Mouse (Mus musculus) CD4-positive naive resting alpha-beta T cell, adult 57 days (primary cell): ENCODE results near the gene Atp6v0a2. TPM values are rescaled to one million over a fixed set of nuclear protein-coding genes. Genes with fewer than 3 reads are reported as not detected.

Experiments
- total RNA-seq: library from RNA; stranded (reverse); gene quantifications from one replicate; pipeline ENCODE4 v1.2.4, GENCODE M21; 2023

Gene Atp6v0a2
- total RNA-seq = 64.8 TPM

DNA sequence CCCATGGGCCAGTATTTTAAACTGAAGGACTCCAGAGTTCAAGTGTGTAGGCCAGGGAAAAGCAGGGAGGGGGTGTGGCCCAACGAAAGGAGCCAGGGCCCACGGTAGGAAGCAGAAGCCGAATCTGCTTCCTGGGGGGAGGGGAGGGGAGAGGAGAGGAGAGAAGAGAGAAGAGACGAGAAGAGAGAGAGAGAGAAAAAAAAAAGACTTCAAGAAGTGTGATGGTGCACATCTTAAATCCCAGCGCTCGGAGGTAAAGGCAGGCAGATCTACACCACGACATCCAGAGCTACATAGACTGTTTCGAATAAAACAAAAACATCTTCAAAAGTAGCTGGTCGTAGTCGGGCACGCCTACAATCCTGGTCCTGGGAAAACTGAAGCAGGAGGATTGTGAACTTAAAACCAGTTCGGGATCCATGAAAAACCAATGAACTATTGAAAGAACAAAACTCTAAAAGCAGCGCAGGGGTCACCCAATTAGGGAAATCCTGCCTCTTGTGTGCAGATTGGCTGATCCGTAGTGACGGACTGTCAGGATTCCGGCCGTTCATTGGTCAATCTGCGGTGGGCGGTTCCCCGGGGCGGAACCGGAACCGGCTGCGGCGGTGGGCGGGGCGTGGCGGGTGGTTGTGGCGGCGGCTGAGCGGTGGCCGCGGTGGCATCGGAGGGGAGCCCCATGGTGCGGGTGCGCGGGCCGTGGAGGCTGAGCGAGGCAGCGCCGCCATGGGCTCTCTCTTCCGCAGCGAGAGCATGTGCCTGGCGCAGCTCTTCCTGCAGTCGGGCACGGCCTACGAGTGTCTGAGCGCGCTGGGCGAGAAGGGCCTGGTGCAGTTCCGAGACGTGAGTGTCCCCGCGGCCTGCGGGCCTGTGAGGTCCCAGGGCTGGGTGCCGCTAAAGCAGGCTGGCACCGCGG lies at the start of gene Atp6v0a2:
Gene Atp6v0a2 (plus strand): TSS at position 129 of the 916 bp plus-strand sequence.

DNA sequence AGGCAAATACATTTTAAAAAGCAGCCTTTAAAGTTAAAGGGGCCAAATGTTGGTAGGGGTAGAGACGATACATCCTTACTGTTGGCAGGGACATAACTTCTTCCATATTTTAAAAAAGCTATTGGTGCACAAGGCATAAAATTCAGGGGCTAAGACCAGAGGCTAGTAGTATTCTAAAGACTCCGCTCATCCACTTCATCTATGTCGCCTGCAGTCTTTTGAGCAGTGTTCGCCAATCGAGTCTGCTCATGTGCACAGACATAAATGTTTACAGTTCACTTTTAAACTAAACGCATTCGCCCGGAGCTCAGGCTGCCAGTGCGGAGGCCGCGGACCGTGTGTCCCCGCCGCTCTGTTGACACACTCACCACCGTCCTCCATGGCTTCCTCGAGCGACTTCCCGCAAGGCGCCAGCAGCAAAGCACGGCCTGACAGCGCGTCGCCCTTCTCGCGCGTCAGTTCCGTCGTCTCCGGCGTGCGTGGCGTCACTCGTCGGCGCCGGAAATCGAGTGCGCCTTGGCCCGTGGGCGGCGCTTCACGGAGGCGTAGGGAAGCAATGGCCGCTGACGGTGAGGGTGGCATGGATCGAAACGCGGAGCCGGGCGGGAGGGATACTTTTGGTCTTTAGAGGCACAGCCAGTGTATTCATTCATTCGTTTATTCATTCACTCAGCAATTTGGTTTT lies 49.6 kb upstream of the Atp6v0a2 start, which contains the start of the genes Eif2b1 and Gtf2h3:
Gene Eif2b1 (minus strand): TSS at position 499 of the 685 bp plus-strand sequence.
Gene Gtf2h3 (plus strand): TSS at position 508 of the 685 bp plus-strand sequence.

DNA sequence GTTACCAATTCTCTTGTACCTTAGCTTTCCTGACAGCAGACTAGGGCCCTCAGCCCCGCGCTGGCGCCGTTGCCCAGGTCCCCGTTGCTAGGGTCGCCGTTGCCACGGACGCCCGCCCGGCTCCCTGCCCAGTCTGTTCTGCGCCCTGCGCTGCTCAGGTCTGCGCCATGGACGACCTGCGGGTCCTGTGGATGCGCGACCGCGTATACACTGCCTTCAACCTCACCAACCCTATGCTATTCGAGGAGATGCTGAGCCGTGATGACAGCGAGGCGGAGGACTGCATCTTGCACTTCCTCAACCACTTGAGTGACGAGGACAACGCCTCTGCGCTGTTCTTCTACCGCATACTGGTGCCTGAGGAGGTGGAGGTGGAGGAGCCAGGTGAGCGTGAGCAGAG lies 96.6 kb downstream of the Atp6v0a2 start, which contains the start of gene Dnah10:
Gene Dnah10 (plus strand): TSS at position 89 of the 400 bp plus-strand sequence.

Other genes starting within 250 kb of the Atp6v0a2 start
- gene Sbno1, start 202.6 kb upstream of the Atp6v0a2 start, total RNA-seq = 152 TPM
- gene Kmt5a, start 188.6 kb upstream of the Atp6v0a2 start, total RNA-seq = 44.6 TPM
- 27.5 TPM for gene Rilpl2, start 150.2 kb upstream of the Atp6v0a2 start, total RNA-seq
- 13.7 TPM for gene Snrnp35, start 145.4 kb upstream of the Atp6v0a2 start, total RNA-seq
- gene Rilpl1, start 97.2 kb upstream of the Atp6v0a2 start, total RNA-seq = 2.9 TPM
- 129 TPM for gene Tmed2, start 87.9 kb upstream of the Atp6v0a2 start, total RNA-seq
- gene Ddx55, start 75.7 kb upstream of the Atp6v0a2 start, total RNA-seq = 37.9 TPM
- gene Eif2b1, start 49.4 kb upstream of the Atp6v0a2 start, total RNA-seq = 26.2 TPM
- gene Gtf2h3, start 49.4 kb upstream of the Atp6v0a2 start, total RNA-seq = 24.1 TPM
- gene Dnah10, start 96.5 kb downstream of the Atp6v0a2 start, total RNA-seq = 0.18 TPM
- gene Ccdc92, start 233.8 kb downstream of the Atp6v0a2 start, total RNA-seq = 8.4 TPM
- gene Zfp664, start 234.1 kb downstream of the Atp6v0a2 start, total RNA-seq = 29.4 TPM